Mouse (Mus musculus): ENCODE results near the gene Unc45b. TPM values are rescaled to one million over a fixed set of nuclear protein-coding genes. Genes with fewer than 3 reads are reported as not detected.
A peak's percentile ranks its signal among the peaks of the same experiment; 100 is the strongest.

Gene Unc45b
- polyA plus RNA-seq, 1 experiment from 2014 or later: 206 TPM

- no peak overlapping the region for H3K27ac ChIP-seq (replicated peaks in 1 of 2; ENCODE audit: control insufficient read depth in 1 of 2, insufficient read depth in 1 of 2, low read depth in 2 of 2, low read length in 2 of 2)
- no peak overlapping the region for H3K9ac ChIP-seq (ENCODE audit: low read length)
- no peaks in the 10 kb centered on the region for H3K9me3 ChIP-seq (ENCODE audit: control insufficient read depth, low read length)
- H3K4me3 ChIP-seq (ENCODE audit: control insufficient read depth in 1 of 2, insufficient read depth in 1 of 2, low read depth in 1 of 2, low read length in 2 of 2): no peak overlapping the region
- peaks cover 14 to 26% of the 10 kb centered on the region in 2 experiments for H3K4me1 ChIP-seq (ENCODE audit: control insufficient read depth in 2 of 2, insufficient read depth in 2 of 2, low read length in 2 of 2)
- no peak for ATAC-seq (ENCODE audit: insufficient number of reproducible peaks, insufficient read depth, low FRiP score, low read depth)
- peaks cover 8% of the 10 kb centered on the region for H3K27me3 ChIP-seq (ENCODE audit: control insufficient read depth, insufficient read depth, low read length)
- no peak overlapping the region for H3K4me2 ChIP-seq (ENCODE audit: low read length)
- WGBS: 71% methylated on average over 9 of the region's 9 CpGs
- no peaks in the 10 kb centered on the region for H3K36me3 ChIP-seq (ENCODE audit: control insufficient read depth, insufficient read depth, low read length)
These were observed 38.7 kb downstream of the Unc45b start for GRCm38 (mm10) chr11:82949036-82949435.

GRCm38 (mm10) chr11:82950736-82951481 lies 40.6 kb downstream of the Unc45b start, which contains the start of gene Slfn5:
Slfn5 (plus strand) TSS chr11:82951349.
- H3K4me1 ChIP-seq (ENCODE audit: control insufficient read depth in 2 of 2, insufficient read depth in 2 of 2, low read length in 2 of 2): peaks cover 11 to 19% of the 10 kb centered on the region in 2 experiments
- ATAC-seq (ENCODE audit: insufficient number of reproducible peaks, insufficient read depth, low FRiP score, low read depth): peak; percentile 56
- no peaks in the 10 kb centered on the region for H3K9me3 ChIP-seq (ENCODE audit: control insufficient read depth, low read length)
- H3K27ac ChIP-seq (replicated peaks in 1 of 2; ENCODE audit: control insufficient read depth in 1 of 2, insufficient read depth in 1 of 2, low read depth in 2 of 2, low read length in 2 of 2): peak within 1 kb of the TSS; percentile 64 to 69; a peak in 3 of 4 replicates
- peaks cover 8% of the 10 kb centered on the region for H3K27me3 ChIP-seq (ENCODE audit: control insufficient read depth, insufficient read depth, low read length)
- H3K4me2 ChIP-seq (ENCODE audit: low read length): peak within 1 kb of the TSS; percentile 71
- H3K4me3 ChIP-seq (ENCODE audit: control insufficient read depth in 1 of 2, insufficient read depth in 1 of 2, low read depth in 1 of 2, low read length in 2 of 2): peak within 1 kb of the TSS; percentile 39 to 40
- peak within 1 kb of the TSS; percentile 62 for H3K9ac ChIP-seq (ENCODE audit: low read length)
- no peaks in the 10 kb centered on the region for H3K36me3 ChIP-seq (ENCODE audit: control insufficient read depth, insufficient read depth, low read length)
- WGBS: 7% methylated on average over 10 of the region's 10 CpGs

GRCm38 (mm10) chr11:82951865-82952611 lies 41.7 kb downstream of the Unc45b start:
- H3K9ac ChIP-seq (ENCODE audit: low read length): peak overlapping the region; percentile 62

GRCm38 (mm10) chr11:82952612-82953542 lies 42.5 kb downstream of the Unc45b start:
- Histone ChIP-seq H3K4me2 (ENCODE audit: low read length) (peak overlapping the region; percentile 71), H3K9ac (ENCODE audit: low read length) (peak overlapping the region; percentile 62; the same call in 1 of the 2 replicates), H3K4me1 (ENCODE audit: control insufficient read depth in 2 of 2, insufficient read depth in 2 of 2, low read length in 2 of 2) (peaks cover 11 to 19% of the 10 kb centered on the region in 2 experiments), H3K27me3 (ENCODE audit: control insufficient read depth, insufficient read depth, low read length) (peaks cover 8% of the 10 kb centered on the region), H3K9me3 (ENCODE audit: control insufficient read depth, low read length) (no peaks in the 10 kb centered on the region), H3K4me3 (ENCODE audit: control insufficient read depth in 1 of 2, insufficient read depth in 1 of 2, low read depth in 1 of 2, low read length in 2 of 2) (peak overlapping the region; percentile 39 to 40), H3K36me3 (ENCODE audit: control insufficient read depth, insufficient read depth, low read length) (no peaks in the 10 kb centered on the region), H3K27ac (replicated peaks in 1 of 2; ENCODE audit: control insufficient read depth in 1 of 2, insufficient read depth in 1 of 2, low read depth in 2 of 2, low read length in 2 of 2) (peak overlapping the region; percentile 14 to 38; a peak in 3 of 4 replicates)
- no peak for ATAC-seq (ENCODE audit: insufficient number of reproducible peaks, insufficient read depth, low FRiP score, low read depth)
- 55% methylated on average over 9 of the region's 9 CpGs for WGBS

More at GRCm38 (mm10) chr11:82951865-82952611, 41.7 kb downstream of the Unc45b start:
- 3% methylated on average over 28 of the region's 28 CpGs for WGBS
- Histone ChIP-seq H3K4me1 (ENCODE audit: control insufficient read depth in 2 of 2, insufficient read depth in 2 of 2, low read length in 2 of 2) (peaks cover 11 to 19% of the 10 kb centered on the region in 2 experiments), H3K27me3 (ENCODE audit: control insufficient read depth, insufficient read depth, low read length) (peaks cover 8% of the 10 kb centered on the region), H3K36me3 (ENCODE audit: control insufficient read depth, insufficient read depth, low read length) (no peaks in the 10 kb centered on the region), H3K27ac (replicated peaks in 1 of 2; ENCODE audit: control insufficient read depth in 1 of 2, insufficient read depth in 1 of 2, low read depth in 2 of 2, low read length in 2 of 2) (peak overlapping the region; percentile 38 to 64), H3K4me2 (ENCODE audit: low read length) (peak overlapping the region; percentile 71), H3K9me3 (ENCODE audit: control insufficient read depth, low read length) (no peaks in the 10 kb centered on the region), H3K4me3 (ENCODE audit: control insufficient read depth in 1 of 2, insufficient read depth in 1 of 2, low read depth in 1 of 2, low read length in 2 of 2) (peak overlapping the region; percentile 39 to 40)
- no peak for ATAC-seq (ENCODE audit: insufficient number of reproducible peaks, insufficient read depth, low FRiP score, low read depth)

GRCm38 (mm10) chr11:82954631-82955030 lies 44.3 kb downstream of the Unc45b start:
- Histone ChIP-seq H3K9ac (ENCODE audit: low read length) (no peak overlapping the region), H3K27ac (replicated peaks in 1 of 2; ENCODE audit: control insufficient read depth in 1 of 2, insufficient read depth in 1 of 2, low read depth in 2 of 2, low read length in 2 of 2) (no peak overlapping the region), H3K27me3 (ENCODE audit: control insufficient read depth, insufficient read depth, low read length) (peaks cover 8% of the 10 kb centered on the region), H3K4me1 (ENCODE audit: control insufficient read depth in 2 of 2, insufficient read depth in 2 of 2, low read length in 2 of 2) (peaks cover 11 to 19% of the 10 kb centered on the region in 2 experiments), H3K36me3 (ENCODE audit: control insufficient read depth, insufficient read depth, low read length) (no peaks in the 10 kb centered on the region), H3K4me2 (ENCODE audit: low read length) (no peak overlapping the region), H3K4me3 (ENCODE audit: control insufficient read depth in 1 of 2, insufficient read depth in 1 of 2, low read depth in 1 of 2, low read length in 2 of 2) (no peak overlapping the region), H3K9me3 (ENCODE audit: control insufficient read depth, low read length) (no peaks in the 10 kb centered on the region)
- ATAC-seq (ENCODE audit: insufficient number of reproducible peaks, insufficient read depth, low FRiP score, low read depth): no peak
- 74% methylated on average over 6 of the region's 6 CpGs for WGBS

GRCm38 (mm10) chr11:82956925-82957324 lies 46.6 kb downstream of the Unc45b start:
- H3K4me3 ChIP-seq (ENCODE audit: control insufficient read depth in 1 of 2, insufficient read depth in 1 of 2, low read depth in 1 of 2, low read length in 2 of 2): no peak overlapping the region
- H3K9me3 ChIP-seq (ENCODE audit: control insufficient read depth, low read length): no peaks in the 10 kb centered on the region
- H3K4me1 ChIP-seq (ENCODE audit: control insufficient read depth in 2 of 2, insufficient read depth in 2 of 2, low read length in 2 of 2): peaks cover 4 to 5% of the 10 kb centered on the region in 2 experiments
- H3K4me2 ChIP-seq (ENCODE audit: low read length): no peak overlapping the region
- H3K9ac ChIP-seq (ENCODE audit: low read length): no peak overlapping the region
- 62% methylated on average over 10 of the region's 10 CpGs for WGBS
- no peak overlapping the region for H3K27ac ChIP-seq (replicated peaks in 1 of 2; ENCODE audit: control insufficient read depth in 1 of 2, insufficient read depth in 1 of 2, low read depth in 2 of 2, low read length in 2 of 2)
- no peak for ATAC-seq (ENCODE audit: insufficient number of reproducible peaks, insufficient read depth, low FRiP score, low read depth)
- H3K27me3 ChIP-seq (ENCODE audit: control insufficient read depth, insufficient read depth, low read length): no peaks in the 10 kb centered on the region; the same call in 1 of the 2 replicates
- no peaks in the 10 kb centered on the region for H3K36me3 ChIP-seq (ENCODE audit: control insufficient read depth, insufficient read depth, low read length)

- Histone ChIP-seq H3K4me2 (ENCODE audit: low read length) (no peak overlapping the region), H3K27ac (replicated peaks in 1 of 2; ENCODE audit: control insufficient read depth in 1 of 2, insufficient read depth in 1 of 2, low read depth in 2 of 2, low read length in 2 of 2) (no peak overlapping the region), H3K36me3 (ENCODE audit: control insufficient read depth, insufficient read depth, low read length) (no peaks in the 10 kb centered on the region), H3K4me3 (ENCODE audit: control insufficient read depth in 1 of 2, insufficient read depth in 1 of 2, low read depth in 1 of 2, low read length in 2 of 2) (no peak overlapping the region), H3K27me3 (ENCODE audit: control insufficient read depth, insufficient read depth, low read length) (no peaks in the 10 kb centered on the region), H3K9ac (ENCODE audit: low read length) (no peak overlapping the region), H3K4me1 (ENCODE audit: control insufficient read depth in 2 of 2, insufficient read depth in 2 of 2, low read length in 2 of 2) (no peaks in the 10 kb centered on the region), H3K9me3 (ENCODE audit: control insufficient read depth, low read length) (no peaks in the 10 kb centered on the region)
- no peak for ATAC-seq (ENCODE audit: insufficient number of reproducible peaks, insufficient read depth, low FRiP score, low read depth)
- WGBS: 9% methylated on average over 4 of the region's 4 CpGs
These were observed 49.3 kb downstream of the Unc45b start for GRCm38 (mm10) chr11:82959613-82960012.

Measured in heart, embryonic 14.5 days (tissue).